Mouse (Mus musculus): ENCODE data around the gene Mtmr4.

The Mtmr4 gene

DNA sequence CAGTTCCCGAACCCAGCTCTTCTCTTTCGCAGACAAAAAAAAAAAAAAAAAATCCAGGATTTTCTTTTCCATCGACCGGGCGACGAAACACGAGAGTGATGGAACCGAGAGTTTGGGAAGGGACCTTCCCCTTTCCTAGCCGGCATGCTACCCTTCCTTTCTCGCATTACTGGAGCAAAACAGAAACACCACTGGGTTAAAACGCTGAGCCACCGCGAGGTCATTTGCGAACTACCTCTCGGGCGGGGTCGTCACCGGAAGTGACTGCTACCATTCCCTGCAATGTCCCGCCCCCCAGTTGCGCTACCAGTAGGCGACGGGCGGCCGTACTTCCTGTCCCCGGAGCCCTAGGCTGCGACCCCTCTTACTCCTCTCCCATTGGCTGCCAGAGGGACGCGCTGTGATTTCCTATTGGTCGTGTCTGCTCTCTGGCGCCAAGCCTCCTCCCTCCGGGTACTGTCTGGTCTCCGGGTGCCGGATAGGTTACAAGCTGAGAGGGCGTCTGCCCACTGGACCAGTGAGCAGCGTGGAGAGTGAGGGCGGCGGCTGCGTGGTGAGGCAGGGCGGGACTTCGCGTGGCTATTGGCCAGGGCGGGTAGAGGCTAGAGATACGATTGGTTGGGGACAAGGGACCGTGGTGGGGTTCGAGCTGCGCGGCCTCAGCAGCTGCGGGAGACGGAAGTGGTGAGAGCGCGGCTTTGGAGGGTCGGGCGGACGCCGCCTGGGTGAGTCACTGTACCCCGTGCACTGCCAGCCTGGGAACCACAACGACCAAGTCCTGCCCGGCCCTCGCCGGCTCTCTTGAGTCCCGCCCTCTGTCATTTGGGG, at the start of gene Mtmr4:
Gene Mtmr4 (plus strand): TSS at position 637 of the 828 bp plus-strand sequence.
- POLR2A ChIA-PET, result interaction anchor here (0.6 to 8.3 kb wide), 100 partner anchors 8 to 807 kb away, joined by 3 to 139 read pairs (median 4); partner anchors contain the start of genes Hsf5 (in 3 of the 4), Srsf1 (in 2 of the 4), Tspoap1 (in 2 of the 4) and Prr11 (in 1 of the 4)
- CTCF ChIA-PET, result interaction anchor here (0.6 to 1.6 kb wide), 8 partner anchors 13 to 376 kb away, joined by 3 to 5 read pairs (median 3); no protein-coding TSS in a partner anchor

DNA sequence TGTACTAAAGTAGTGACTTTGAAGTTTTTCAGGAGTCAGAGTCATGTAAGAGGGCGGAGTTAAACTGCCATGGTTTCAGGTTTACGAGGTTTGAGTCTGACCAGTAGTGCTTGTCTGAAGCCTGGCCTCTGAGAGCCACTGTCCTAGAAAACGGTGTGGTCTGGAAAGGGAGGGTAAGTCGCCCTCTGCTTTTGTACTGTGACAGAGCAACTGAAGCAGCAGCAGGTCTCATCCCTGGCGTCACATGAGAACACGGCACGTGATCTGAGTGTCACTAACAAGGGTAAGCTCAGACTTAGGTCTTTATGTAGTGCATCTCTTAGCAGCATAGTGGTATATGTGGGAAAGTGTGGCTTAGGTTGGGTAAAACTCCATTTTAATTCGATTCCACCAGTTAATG, 49.7 kb upstream of the Mtmr4 start:
- CTCF ChIA-PET, result interaction anchor here in 1 of 4 experiments (0.6 kb wide), 1 partner anchor 33 kb away, joined by 3 read pairs; no protein-coding TSS in a partner anchor
- POLR2A ChIA-PET, result interaction anchor here in 2 of 4 experiments (0.5 to 1.3 kb wide), 4 partner anchors 49 to 97 kb away, joined by 3 to 4 read pairs (median 4); no protein-coding TSS in a partner anchor

DNA sequence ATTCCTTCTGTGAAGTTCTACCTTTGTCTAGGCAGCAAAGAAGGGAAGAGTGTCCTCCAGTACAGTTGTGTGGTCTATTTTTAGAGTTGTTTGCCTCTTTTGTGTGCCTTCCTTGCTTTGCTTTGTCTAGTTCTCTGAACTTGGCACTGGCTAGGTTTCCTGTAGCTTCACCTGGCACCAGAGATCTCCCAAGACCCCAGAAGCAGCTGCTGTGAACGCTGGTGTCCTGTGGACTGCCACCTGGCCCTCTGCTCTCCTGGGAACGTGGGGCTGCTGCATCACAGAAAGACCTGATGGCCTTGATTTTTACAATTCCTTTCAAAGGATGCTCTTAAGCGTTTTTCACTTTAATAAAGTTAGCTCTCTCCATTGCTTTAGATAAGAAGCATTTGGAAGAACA, 49.1 kb upstream of the Mtmr4 start:
- ChIA-PET POLR2A (interaction anchor here in 3 of 4 experiments (0.5 to 1.3 kb wide), 6 partner anchors 48 to 117 kb away, joined by 3 to 4 read pairs (median 4); no protein-coding TSS in a partner anchor), CTCF (interaction anchor here in 1 of 4 experiments (0.6 kb wide), 1 partner anchor 32 kb away, joined by 3 read pairs; no protein-coding TSS in a partner anchor)

DNA sequence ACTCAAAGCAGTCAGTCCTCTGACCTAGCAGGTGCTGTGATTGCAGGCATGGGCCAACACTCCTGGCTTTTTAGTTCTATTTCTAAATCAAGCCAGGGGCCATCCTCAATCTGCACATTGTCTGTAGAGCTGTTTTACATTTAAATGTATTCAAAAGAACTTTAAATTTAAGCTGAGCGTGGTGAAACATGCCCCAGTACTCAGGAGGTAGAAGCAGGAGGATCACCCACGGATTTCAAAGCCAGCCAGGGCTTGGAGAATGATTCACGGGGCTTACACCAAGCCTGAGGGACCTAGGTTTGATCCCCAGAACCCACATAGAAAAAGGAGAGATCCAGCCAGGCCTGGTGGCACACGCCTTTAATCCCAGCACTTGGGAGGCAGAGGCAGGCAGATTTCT, 38.6 kb upstream of the Mtmr4 start:
- POLR2A ChIA-PET, result no interaction called here

DNA sequence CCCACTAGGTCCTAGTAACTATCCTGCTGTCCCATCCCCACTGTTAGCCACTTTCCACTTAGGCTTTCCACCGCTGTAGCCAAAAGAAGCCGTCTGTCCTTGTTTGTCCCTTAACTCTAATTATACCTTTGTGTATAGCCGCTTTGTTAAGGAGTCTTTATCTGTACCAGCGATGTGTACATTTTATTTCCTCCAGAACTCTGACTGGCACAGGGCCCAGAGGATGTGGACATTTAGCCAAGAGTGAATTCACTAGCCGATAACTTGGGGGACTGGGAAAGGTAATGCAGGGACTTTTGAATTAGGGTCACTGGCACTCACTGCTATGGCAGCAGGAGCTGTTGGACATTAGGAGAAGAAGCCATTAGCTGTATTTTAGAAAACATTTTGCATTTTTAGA, 37.6 kb upstream of the Mtmr4 start:
- ChIA-PET POLR2A (interaction anchor here in 2 of 4 experiments (1.2 to 1.4 kb wide), 3 partner anchors 37 to 150 kb away, joined by 3 to 7 read pairs (median 4); partner anchors contain the start of genes Mtmr4 (in 1 of the 2), Rad51c (in 1 of the 2) and Tex14 (in 1 of the 2)), CTCF (interaction anchor here in 1 of 4 experiments (0.7 kb wide), 1 partner anchor 504 kb away, joined by 3 read pairs; no protein-coding TSS in a partner anchor)

More for the DNA sequence above, 38.6 kb upstream of the Mtmr4 start:
- CTCF ChIA-PET, result no interaction called here

DNA sequence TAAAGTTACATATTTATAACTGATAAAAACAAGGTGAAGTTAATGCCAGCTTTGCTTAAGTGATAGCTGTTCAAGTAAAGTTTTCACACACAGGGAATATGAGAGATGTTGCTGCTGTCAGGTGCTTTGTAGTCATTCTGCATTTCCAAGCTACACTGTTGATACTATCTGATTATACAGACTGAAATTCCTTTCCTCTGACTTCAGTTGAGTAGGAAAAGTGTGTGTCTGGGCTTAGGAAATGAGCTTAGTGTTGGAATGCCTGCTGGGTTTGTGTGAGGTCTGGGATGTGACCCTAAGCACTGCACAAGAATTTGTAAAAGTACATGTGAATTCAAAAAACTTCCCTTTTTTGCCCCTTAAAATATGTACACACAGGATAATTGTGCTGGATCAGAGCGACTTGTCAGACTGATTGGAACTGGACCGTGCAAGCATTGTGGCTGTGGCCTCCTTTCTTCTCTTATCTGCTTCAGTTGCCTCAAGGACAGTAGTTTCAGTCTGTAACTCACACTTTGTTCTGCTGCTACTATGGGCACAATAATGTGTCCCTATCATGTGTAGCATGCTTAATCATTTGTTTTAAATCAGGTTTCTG, 36.8 kb upstream of the Mtmr4 start:
- ChIA-PET CTCF (interaction anchor here in 2 of 4 experiments (0.5 to 0.7 kb wide), 2 partner anchors 328 to 503 kb away, joined by 3 read pairs; no protein-coding TSS in a partner anchor), POLR2A (interaction anchor here in 3 of 4 experiments (0.5 to 1.4 kb wide), 4 partner anchors 36 to 151 kb away, joined by 3 to 7 read pairs (median 4); partner anchors contain the start of genes Mtmr4 (in 1 of the 3), Rad51c (in 1 of the 3) and Tex14 (in 1 of the 3))

DNA sequence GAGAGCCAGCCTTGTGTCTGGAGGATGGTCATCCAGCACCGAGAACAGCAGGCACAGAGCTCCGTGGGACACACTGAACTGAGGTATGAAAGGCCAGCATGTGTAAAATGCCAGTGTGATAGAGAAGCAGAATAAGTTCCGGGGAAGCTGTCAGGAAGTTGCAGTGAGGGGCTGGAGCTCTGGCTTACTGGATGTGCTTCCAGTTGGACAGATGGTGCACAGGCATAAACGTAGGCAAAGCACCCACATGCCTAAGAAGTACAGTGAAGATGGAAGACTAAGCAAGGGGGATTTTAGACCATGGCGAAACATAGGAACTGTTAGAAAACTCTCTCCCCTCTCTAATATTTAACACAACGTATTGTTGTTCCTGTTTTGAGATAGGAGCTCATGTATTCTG, 30.8 kb upstream of the Mtmr4 start:
- ChIA-PET POLR2A (interaction anchor here in 2 of 4 experiments (1.0 to 2.0 kb wide), 5 partner anchors 11 to 43 kb away, joined by 3 to 7 read pairs (median 3); partner anchors contain the start of gene Mtmr4 (in 1 of the 2)), CTCF (no interaction called here)

DNA sequence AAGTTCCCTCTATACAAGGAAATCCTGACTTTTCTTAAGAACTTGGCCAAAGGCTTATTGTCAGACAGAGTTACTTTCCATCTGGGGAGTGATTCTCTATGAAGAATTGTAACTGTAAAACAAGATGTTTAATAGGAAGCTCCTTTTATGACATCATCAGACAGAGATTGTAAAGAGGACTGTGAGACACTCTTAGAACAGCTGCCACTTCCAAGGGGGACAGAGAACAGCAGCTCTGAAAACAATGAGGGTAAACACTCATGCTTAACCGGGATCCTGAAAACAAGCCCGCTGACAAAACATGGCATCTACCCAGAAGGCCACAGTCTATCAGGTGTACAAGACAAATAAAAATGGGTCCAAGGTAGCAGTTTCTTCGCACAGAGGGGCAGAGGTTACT, 25.5 kb upstream of the Mtmr4 start, which contains the start of gene Gm11492:
Gene Gm11492 (plus strand): TSS at position 153 of the 400 bp plus-strand sequence.
- ChIA-PET POLR2A (interaction anchor here in 2 of 4 experiments (0.6 to 1.6 kb wide), 2 partner anchors 14 to 19 kb away, joined by 3 to 4 read pairs; no protein-coding TSS in a partner anchor), CTCF (interaction anchor here in 2 of 4 experiments (0.6 kb wide), 2 partner anchors 12 to 34 kb away, joined by 4 read pairs; no protein-coding TSS in a partner anchor)

DNA sequence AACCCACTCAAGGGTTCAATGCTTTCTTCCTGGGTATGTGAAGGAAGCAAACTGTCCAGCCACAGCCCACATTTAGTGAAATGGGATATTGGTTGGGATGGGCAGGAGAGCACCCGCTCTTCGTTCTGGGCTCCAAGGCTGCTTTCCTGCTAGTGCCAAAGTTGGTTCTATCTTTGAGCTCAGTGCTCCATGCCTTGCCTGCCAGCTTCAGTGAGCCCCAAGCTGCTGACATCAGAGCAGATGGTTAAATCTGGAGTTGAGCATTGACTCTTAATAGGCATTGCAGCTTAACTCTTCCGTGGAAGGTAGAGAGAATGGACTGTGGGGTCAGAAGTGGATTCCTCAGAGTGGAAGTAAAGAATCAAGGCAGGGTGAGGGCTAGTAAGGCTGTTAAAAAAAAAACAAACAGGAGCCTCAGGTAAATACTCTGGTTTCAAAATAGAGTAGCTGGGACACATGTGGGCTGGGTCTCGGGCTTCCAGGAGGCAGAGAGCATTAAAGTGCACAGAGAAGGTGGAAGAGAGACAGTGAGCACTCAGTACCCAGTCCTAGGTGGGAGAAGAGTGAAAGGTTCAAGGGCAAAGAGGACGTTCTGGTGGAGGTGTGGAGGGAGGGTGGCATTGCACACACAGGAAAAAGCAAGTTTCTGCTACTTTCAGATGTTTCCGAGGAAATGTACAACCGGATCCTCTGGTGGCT, 23.6 kb upstream of the Mtmr4 start, which contains the start of gene Sept4:
Gene Sept4 (plus strand): TSS at position 649 of the 699 bp plus-strand sequence.
- ChIA-PET POLR2A (interaction anchor here in 2 of 4 experiments (2.5 to 2.8 kb wide), 2 partner anchors 10 to 23 kb away, joined by 6 to 12 read pairs; partner anchors contain the start of gene Mtmr4 (in 1 of the 2)), CTCF (no interaction called here)

DNA sequence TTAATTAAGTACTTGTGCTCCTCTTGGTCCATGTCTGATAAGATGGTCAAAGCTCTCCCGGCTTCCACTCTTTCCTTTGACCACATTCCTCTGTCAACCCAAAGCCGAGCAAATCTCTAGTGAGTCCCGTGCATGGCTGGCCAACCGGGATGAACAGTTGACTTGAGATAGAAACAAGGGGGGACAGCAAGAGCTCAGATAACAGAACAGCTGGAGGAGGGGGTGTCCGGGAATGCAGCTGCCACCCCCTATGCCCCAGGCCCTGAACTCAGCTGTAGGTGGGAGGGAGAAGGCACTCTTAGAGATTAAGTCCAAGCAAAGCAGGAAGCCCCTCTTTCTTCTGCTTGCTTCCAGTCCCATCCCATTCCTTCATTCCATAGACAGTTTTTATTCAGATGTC, 21.2 kb upstream of the Mtmr4 start:
- ChIA-PET CTCF (no interaction called here), POLR2A (interaction anchor here in 3 of 4 experiments (1.1 to 14.1 kb wide), 4 partner anchors 7 to 22 kb away, joined by 3 to 139 read pairs (median 8); partner anchors contain the start of gene Mtmr4 (in 3 of the 3))

DNA sequence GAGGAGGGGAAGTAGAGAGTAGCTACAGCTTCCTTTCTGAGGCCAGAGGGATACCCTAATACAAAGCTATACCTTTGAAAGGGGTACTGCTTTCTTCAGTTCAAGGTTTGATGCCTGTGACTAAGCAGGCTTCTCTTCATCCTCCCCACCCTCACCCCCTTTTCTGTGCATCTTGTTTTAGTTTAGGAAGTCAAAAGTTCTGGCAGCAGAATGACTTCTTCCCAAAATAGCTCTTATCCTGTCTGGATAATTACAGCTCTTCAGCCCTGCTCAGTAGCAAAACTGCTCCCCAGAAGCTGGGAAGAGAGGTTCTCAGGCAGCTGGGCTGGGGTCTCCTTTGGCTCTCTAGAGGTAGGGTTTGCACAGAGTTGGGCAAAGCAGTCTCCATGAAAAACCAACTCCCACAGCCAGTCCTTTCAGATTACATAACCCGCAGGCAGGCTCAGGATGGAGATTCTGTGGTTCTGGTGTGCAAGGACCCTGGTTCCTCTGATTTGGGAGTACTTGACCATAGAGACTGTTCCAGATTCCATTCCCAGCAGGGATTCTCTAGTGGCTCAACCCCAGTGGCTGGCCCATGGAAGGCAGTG, 20.5 kb upstream of the Mtmr4 start:
- CTCF ChIA-PET, result no interaction called here
- POLR2A ChIA-PET, result interaction anchor here in 3 of 4 experiments (0.6 to 14.1 kb wide), 6 partner anchors 10 to 357 kb away, joined by 3 to 139 read pairs (median 3); partner anchors contain the start of gene Mtmr4 (in 3 of the 3)

DNA sequence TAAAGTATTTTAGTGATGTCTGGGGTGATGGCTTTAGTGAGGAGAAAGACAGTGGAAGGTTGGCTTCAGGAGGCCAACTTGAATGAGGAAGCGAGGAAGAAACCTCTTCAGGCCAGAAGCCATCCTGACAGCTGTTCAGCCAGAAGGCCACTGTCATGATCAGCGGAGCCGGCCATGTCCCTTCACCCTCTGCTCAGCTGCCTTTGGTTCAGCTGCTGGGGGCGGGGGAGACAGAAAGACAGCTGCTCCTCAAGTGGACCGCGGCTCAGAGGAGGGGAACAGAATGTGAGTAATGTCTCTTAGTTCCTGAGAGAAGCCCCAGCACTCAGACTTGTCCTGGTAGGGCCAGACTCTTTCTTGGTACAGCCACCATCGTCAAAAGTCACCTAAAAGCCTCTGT, 18.2 kb upstream of the Mtmr4 start:
- CTCF ChIA-PET, result interaction anchor here in 1 of 4 experiments (1.3 kb wide), 1 partner anchor 42 kb away, joined by 4 read pairs; no protein-coding TSS in a partner anchor
- POLR2A ChIA-PET, result interaction anchor here in 3 of 4 experiments (0.6 to 14.1 kb wide), 7 partner anchors 12 to 465 kb away, joined by 3 to 139 read pairs (median 5); partner anchors contain the start of genes Mtmr4 (in 1 of the 3), Rad51c (in 1 of the 3), Ska2 (in 1 of the 3) and Supt4a (in 1 of the 3)

DNA sequence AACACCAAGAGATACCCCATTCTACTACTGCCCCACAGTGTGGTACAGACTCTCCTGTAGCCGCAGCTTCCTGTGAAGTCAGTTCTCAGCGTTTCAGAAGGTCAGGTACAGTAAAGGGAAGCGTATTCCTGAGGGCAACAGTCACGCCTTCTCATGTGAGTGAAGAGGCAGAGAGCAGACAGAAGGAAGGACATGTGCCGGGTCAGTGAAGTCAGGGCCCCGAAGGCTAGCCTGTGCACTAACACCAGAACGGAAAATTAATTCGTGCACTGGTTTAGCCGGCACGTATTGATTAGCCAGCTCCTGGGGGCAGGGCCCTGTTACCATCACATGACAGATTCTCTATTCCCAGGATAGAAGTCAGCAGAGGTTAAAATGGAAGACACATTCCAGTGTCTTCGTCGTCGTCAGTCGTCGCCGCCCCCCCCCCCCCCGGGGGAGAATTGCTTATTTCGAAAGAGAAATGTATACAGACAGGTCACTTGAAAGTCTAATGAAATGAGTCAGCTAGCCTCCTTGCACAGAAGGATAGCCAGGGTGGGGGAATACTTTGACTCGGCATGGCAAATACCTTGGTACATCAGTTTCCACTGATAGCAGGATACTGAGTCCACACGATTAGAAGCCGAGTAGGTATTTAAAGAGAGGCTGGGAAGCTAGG, 17.3 kb upstream of the Mtmr4 start:
- POLR2A ChIA-PET, result interaction anchor here (0.5 to 14.1 kb wide), 14 partner anchors 13 to 800 kb away, joined by 3 to 139 read pairs (median 4); partner anchors contain the start of genes Mtmr4 (in 1 of the 4), Rad51c (in 1 of the 4), Ska2 (in 1 of the 4) and Supt4a (in 1 of the 4)
- CTCF ChIA-PET, result interaction anchor here in 2 of 4 experiments (0.6 to 1.3 kb wide), 3 partner anchors 27 to 43 kb away, joined by 3 to 6 read pairs (median 4); no protein-coding TSS in a partner anchor

DNA sequence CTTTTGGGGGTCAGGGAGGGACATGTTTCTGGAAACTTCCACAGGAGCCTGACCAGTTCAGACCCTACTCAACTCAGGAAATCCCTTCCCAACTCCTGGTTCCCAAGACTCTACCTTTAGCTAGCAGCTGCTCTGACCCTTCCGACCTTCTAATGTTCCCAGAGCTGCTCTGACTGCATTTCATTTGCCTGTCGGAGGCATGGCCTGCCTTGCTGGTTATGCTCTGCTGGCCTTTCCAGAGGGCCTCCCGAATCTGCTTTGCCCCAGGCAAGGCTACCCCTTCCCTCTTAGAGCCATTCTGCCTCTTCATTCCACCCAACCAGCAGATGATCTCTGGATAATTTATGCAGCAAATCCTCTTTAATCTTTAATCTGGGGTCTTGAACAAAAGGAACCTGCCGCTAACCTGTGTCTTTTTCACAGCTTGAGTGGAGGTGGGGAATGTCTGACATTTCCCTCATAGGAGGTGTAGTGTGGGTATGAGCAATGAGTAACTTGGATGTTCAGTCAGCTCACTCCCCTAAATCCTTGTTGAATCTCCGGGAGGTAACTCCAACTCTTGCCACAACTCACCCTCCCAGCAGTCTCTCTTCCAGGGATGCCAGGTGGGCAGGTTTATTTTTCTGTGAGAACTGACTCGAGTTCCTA, 14.2 kb upstream of the Mtmr4 start:
- POLR2A ChIA-PET, result interaction anchor here (0.6 to 14.1 kb wide), 11 partner anchors 8 to 152 kb away, joined by 3 to 139 read pairs (median 7); partner anchors contain the start of genes Mtmr4 (in 3 of the 4) and Sept4 (in 1 of the 4)
- CTCF ChIA-PET, result interaction anchor here in 3 of 4 experiments (0.6 to 1.2 kb wide), 7 partner anchors 10 to 742 kb away, joined by 3 to 5 read pairs (median 3); partner anchors contain the start of gene Rnf43 (in 1 of the 3)

DNA sequence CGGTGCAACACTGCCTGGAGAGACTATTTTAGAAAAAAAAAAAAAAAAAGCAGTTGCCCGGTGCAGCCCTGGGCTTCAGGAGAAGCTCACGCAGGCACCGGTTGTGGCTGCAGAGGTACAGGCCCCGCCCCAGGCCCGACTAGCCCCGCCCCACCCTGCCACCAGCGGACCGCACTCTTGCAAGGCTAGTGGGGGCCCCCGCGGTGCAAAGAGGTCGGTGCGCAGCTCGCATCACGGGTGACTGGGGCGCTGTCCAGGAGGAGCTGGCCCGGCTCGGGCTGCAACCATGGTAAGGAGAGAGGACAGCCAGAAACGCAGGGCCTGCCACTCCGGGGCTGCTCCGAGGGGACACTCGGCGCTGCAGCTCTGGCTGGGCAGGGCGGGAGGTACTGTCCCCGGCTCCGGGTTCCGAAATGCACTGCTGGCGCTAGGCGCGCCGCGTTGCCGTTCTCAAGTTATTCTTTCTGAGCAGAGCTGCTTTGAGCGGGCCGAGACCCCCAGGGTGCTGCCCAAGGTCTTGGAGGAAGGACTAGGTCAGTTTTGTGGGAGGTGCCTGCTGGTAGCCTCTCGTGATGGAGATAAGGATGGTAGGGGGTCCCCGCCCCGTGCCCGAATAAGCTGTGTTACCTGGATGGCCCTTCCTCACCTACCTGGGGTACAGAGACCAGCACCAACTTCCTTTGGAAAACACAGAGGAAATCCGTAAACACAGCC, 13.6 kb upstream of the Mtmr4 start:
- ChIA-PET CTCF (interaction anchor here in 3 of 4 experiments (0.6 to 1.2 kb wide), 8 partner anchors 11 to 742 kb away, joined by 3 to 5 read pairs (median 4); partner anchors contain the start of gene Rnf43 (in 1 of the 3)), POLR2A (interaction anchor here (0.5 to 14.1 kb wide), 18 partner anchors 8 to 234 kb away, joined by 3 to 139 read pairs (median 6); partner anchors contain the start of genes Mtmr4 (in 3 of the 4) and Sept4 (in 1 of the 4))

Data from embryonic stem cell, embryonic (primary cell).